Mouse (Mus musculus): ENCODE results near the gene Fis1. TPM values are rescaled to one million over a fixed set of nuclear protein-coding genes. Genes with fewer than 3 reads are reported as not detected.

The Fis1 gene
- polyA plus RNA-seq, 1 experiment, result 283 TPM

DNA sequence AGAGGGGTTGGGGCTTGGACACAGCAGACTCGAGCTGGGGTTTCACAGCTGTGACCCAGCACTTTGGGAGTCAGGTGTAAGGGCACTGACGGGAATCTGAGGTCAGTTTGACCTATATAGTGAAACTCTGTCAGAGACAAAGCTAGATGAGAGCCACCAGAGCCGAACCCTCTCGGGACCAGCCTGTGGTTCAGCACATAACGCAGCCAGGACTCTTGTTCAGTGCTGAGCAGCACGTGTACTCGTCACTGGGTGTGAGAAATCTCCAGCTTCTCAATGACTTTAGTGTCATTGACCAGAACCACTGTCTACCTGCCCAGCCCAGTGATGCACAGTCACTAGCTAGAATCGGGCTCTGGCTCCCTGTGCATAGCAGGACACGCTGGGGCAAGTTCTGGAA, 30.2 kb upstream of the Fis1 start:
- no peak for TF ChIP-seq POLR2A (IDR thresholded peaks at IDR 0.05; ENCODE audit: insufficient read length, low read depth)
- Histone ChIP-seq H3ac (ENCODE audit: control insufficient read depth, insufficient read length) (no peak overlapping the region), H3K36me3 (ENCODE audit: control insufficient read depth, insufficient read depth) (no peaks in the 10 kb centered on the region), H3K4me3 (no peak overlapping the region), H3K79me2 (ENCODE audit: control insufficient read depth, insufficient read depth) (no peaks in the 10 kb centered on the region), H3K4me2 (ENCODE audit: low read depth) (no peak overlapping the region), H3K27me3 (ENCODE audit: control insufficient read depth, insufficient read depth, insufficient read length) (no peaks in the 10 kb centered on the region)

DNA sequence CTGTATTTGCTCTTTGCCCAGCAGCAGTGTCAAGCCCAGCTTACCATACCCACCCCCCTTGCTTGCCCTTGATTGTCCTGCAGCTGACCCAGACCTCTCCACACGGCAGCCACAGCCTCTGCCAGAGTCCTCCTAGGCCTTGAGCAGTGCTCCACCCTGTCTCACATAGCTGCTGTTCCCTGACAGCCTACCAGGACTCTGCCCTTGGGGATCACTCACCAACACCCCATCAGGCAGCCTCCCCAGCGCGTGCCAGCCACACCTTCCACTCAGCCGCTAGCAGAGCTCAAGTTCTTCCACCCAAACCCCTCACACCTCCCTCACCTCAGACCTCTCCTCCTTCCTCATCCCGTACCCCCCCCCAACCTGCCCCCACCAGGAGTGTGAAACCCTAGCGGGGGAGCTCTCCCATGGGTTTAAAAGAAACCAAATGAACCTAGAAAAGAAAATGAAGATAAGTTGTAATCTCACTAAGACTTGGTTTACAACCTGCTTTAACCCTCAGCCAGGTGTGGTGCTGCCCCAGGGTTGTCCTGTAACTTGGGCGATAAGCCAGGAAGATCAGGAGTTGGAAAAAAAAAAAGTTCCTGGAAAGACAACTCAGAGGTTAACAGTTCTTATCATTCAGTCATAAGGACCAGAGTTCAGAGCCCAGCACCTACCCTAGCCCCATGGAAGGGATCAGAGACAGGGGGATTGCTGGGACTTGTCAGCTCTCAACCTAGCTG, 29.2 kb upstream of the Fis1 start:
- H3ac ChIP-seq (ENCODE audit: control insufficient read depth, insufficient read length), result no peak overlapping the region
- no peaks in the 10 kb centered on the region for H3K27me3 ChIP-seq (ENCODE audit: control insufficient read depth, insufficient read depth, insufficient read length)
- no peak overlapping the region for H3K4me3 ChIP-seq
- H3K4me2 ChIP-seq (ENCODE audit: low read depth), result no peak overlapping the region
- TF ChIP-seq TCF3 (IDR thresholded peaks at IDR 0.05; ENCODE audit: insufficient read length, low read depth), result no peak
- TF ChIP-seq TCF12 (IDR thresholded peaks at IDR 0.05; ENCODE audit: insufficient read depth, poor library complexity, severe bottlenecking), result no peak
- no peak for TF ChIP-seq SRF (IDR thresholded peaks at IDR 0.05; ENCODE audit: control insufficient read depth, insufficient read length, low read depth)
- no peak for TF ChIP-seq POLR2A (IDR thresholded peaks at IDR 0.05; ENCODE audit: insufficient read length, low read depth)
- no peak for TF ChIP-seq E2F4 (IDR thresholded peaks at IDR 0.05; ENCODE audit: insufficient read depth)
- TF ChIP-seq CEBPB (IDR thresholded peaks at IDR 0.05; ENCODE audit: insufficient read depth, poor library complexity, severe bottlenecking), result no peak
- no peak for TF ChIP-seq MYOD1 (IDR thresholded peaks at IDR 0.05; ENCODE audit: control insufficient read depth in 1 of 3, insufficient read length in 2 of 3, low read depth in 2 of 3)
- no peak for TF ChIP-seq MYOG (IDR thresholded peaks at IDR 0.05; ENCODE audit: control insufficient read depth in 1 of 3, insufficient read depth in 1 of 3, insufficient read length in 2 of 3, low read depth in 2 of 3)
- TF ChIP-seq REST (IDR thresholded peaks at IDR 0.05; ENCODE audit: insufficient read depth, insufficient read length), result no peak
- TF ChIP-seq POLR2AphosphoS2 (IDR thresholded peaks at IDR 0.05; ENCODE audit: insufficient read length, low read depth), result no peak
- H3K36me3 ChIP-seq (ENCODE audit: control insufficient read depth, insufficient read depth), result no peaks in the 10 kb centered on the region
- no peaks in the 10 kb centered on the region for H3K79me2 ChIP-seq (ENCODE audit: control insufficient read depth, insufficient read depth)

DNA sequence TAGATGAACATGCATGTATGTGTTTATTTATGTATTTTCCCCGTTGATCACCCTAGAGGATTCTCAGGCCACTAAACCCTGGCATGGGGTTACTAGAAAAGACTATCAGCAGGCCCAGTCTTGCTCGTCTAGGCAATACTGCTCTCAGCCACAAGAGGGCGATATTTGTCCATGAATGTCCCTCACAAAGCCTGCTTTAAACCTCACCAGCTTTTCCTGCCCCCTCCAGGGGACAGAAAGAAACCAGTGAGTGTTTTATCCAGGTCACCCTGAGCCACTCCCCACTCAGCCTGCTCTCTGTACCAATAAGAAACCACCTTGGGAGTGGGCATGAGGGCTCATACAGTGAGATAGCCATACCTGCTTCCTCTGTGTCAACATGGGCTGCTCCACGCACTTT, 24.0 kb upstream of the Fis1 start:
- Histone ChIP-seq H3K79me2 (ENCODE audit: control insufficient read depth, insufficient read depth) (no peaks in the 10 kb centered on the region), H3ac (ENCODE audit: control insufficient read depth, insufficient read length) (no peak overlapping the region), H3K4me3 (no peak overlapping the region), H3K36me3 (ENCODE audit: control insufficient read depth, insufficient read depth) (no peaks in the 10 kb centered on the region), H3K27me3 (ENCODE audit: control insufficient read depth, insufficient read depth, insufficient read length) (no peaks in the 10 kb centered on the region), H3K4me2 (ENCODE audit: low read depth) (no peak overlapping the region)
- TF ChIP-seq USF1 (IDR thresholded peaks at IDR 0.05; ENCODE audit: low read depth) (no peak), MYOD1 (IDR thresholded peaks at IDR 0.05; ENCODE audit: control insufficient read depth in 1 of 3, insufficient read length in 2 of 3, low read depth in 2 of 3) (no peak), SRF (IDR thresholded peaks at IDR 0.05; ENCODE audit: control insufficient read depth, insufficient read length, low read depth) (no peak)

DNA sequence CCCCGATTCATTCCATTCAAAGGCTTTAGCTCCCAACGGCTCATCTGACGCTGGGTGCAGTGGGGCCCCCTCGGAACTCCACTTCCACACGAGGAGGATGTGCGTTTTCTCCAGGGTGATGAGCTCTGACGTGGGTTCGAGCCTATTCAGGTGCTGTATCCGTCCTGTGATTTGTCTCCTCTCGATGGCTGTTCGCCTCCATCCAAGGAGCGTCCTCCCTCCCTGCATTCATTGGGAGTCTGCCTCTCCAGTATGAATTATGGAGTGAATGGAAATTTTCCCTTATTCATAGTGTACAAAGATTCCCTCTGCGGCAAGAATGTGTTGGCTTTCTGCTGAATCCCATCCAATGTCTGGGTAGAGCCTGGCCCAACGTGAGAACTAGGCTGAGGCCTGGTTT, 21.2 kb upstream of the Fis1 start:
- Histone ChIP-seq H3K36me3 (ENCODE audit: control insufficient read depth, insufficient read depth) (no peaks in the 10 kb centered on the region), H3K4me3 (no peak overlapping the region), H3ac (ENCODE audit: control insufficient read depth, insufficient read length) (no peak overlapping the region), H3K27me3 (ENCODE audit: control insufficient read depth, insufficient read depth, insufficient read length) (no peaks in the 10 kb centered on the region), H3K79me2 (ENCODE audit: control insufficient read depth, insufficient read depth) (no peaks in the 10 kb centered on the region), H3K4me2 (ENCODE audit: low read depth) (no peak overlapping the region)
- TF ChIP-seq E2F4 (IDR thresholded peaks at IDR 0.05; ENCODE audit: insufficient read depth) (no peak), USF1 (IDR thresholded peaks at IDR 0.05; ENCODE audit: low read depth) (no peak), REST (IDR thresholded peaks at IDR 0.05; ENCODE audit: insufficient read depth, insufficient read length) (no peak)

DNA sequence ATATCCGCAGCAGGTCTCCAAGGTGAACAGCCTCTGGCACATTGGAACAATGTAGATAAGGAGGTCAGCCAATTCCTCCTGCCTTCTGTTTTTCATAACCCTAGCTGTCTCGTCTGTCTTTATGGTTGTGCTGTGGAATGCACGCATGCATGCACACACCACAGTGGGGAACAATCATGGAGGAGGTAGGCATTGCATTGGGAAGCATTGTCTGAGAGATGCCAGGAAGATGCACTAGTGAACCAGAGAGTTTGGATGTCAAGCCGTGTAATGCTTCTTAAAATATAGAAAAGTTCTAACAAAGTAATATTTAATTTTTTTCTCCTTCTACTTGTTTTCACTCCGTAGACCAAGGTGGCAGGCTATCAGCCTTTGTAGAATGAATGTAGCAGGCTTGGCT, 20.1 kb upstream of the Fis1 start:
- Histone ChIP-seq H3K4me3 (no peak overlapping the region), H3K4me2 (ENCODE audit: low read depth) (no peak overlapping the region), H3ac (ENCODE audit: control insufficient read depth, insufficient read length) (no peak overlapping the region), H3K36me3 (ENCODE audit: control insufficient read depth, insufficient read depth) (no peaks in the 10 kb centered on the region), H3K79me2 (ENCODE audit: control insufficient read depth, insufficient read depth) (no peaks in the 10 kb centered on the region), H3K27me3 (ENCODE audit: control insufficient read depth, insufficient read depth, insufficient read length) (no peaks in the 10 kb centered on the region)
- TF ChIP-seq MYOD1 (IDR thresholded peaks at IDR 0.05; ENCODE audit: control insufficient read depth in 1 of 3, insufficient read length in 2 of 3, low read depth in 2 of 3), result no peak
- TF ChIP-seq MAX (IDR thresholded peaks at IDR 0.05; ENCODE audit: low read depth), result no peak
- TF ChIP-seq REST (IDR thresholded peaks at IDR 0.05; ENCODE audit: insufficient read depth, insufficient read length), result no peak
- TF ChIP-seq USF1 (IDR thresholded peaks at IDR 0.05; ENCODE audit: low read depth), result no peak
- TF ChIP-seq POLR2AphosphoS2 (IDR thresholded peaks at IDR 0.05; ENCODE audit: insufficient read length, low read depth), result no peak
- no peak for TF ChIP-seq E2F4 (IDR thresholded peaks at IDR 0.05; ENCODE audit: insufficient read depth)
- TF ChIP-seq TCF3 (IDR thresholded peaks at IDR 0.05; ENCODE audit: insufficient read length, low read depth), result no peak

DNA sequence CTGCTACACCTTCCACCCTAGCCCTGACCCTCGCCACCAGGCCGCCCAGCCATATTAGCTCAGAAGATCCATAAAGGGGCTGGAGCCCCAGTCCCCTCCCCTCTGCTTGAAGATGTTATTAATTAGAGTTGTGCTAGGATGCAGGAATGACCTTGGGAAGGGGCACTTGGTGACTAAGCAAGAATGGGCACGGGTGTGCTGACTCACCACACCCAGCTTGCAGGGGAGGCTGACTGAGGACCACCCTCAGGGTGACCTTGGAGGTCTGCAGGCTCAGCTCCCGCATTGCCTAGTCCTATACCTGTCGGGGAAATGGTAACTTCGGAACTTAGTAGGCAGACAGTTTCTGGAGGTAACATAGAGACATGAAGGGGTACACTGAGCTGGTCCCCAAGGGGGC, 19.1 kb upstream of the Fis1 start:
- Histone ChIP-seq H3K27me3 (ENCODE audit: control insufficient read depth, insufficient read depth, insufficient read length) (no peaks in the 10 kb centered on the region), H3K79me2 (ENCODE audit: control insufficient read depth, insufficient read depth) (no peaks in the 10 kb centered on the region), H3K36me3 (ENCODE audit: control insufficient read depth, insufficient read depth) (no peaks in the 10 kb centered on the region), H3ac (ENCODE audit: control insufficient read depth, insufficient read length) (no peak overlapping the region), H3K4me2 (ENCODE audit: low read depth) (no peak overlapping the region), H3K4me3 (no peak overlapping the region)
- TF ChIP-seq E2F4 (IDR thresholded peaks at IDR 0.05; ENCODE audit: insufficient read depth) (no peak), USF1 (IDR thresholded peaks at IDR 0.05; ENCODE audit: low read depth) (no peak), POLR2A (IDR thresholded peaks at IDR 0.05; ENCODE audit: insufficient read length, low read depth) (no peak), MYOD1 (IDR thresholded peaks at IDR 0.05; ENCODE audit: control insufficient read depth in 1 of 3, insufficient read length in 2 of 3, low read depth in 2 of 3) (no peak), MYOG (IDR thresholded peaks at IDR 0.05; ENCODE audit: control insufficient read depth in 1 of 3, insufficient read depth in 1 of 3, insufficient read length in 2 of 3, low read depth in 2 of 3) (no peak), TCF3 (IDR thresholded peaks at IDR 0.05; ENCODE audit: insufficient read length, low read depth) (no peak), POLR2AphosphoS2 (IDR thresholded peaks at IDR 0.05; ENCODE audit: insufficient read length, low read depth) (no peak), CEBPB (IDR thresholded peaks at IDR 0.05; ENCODE audit: insufficient read depth, poor library complexity, severe bottlenecking) (no peak), REST (IDR thresholded peaks at IDR 0.05; ENCODE audit: insufficient read depth, insufficient read length) (no peak), MAX (IDR thresholded peaks at IDR 0.05; ENCODE audit: low read depth) (no peak), SRF (IDR thresholded peaks at IDR 0.05; ENCODE audit: control insufficient read depth, insufficient read length, low read depth) (no peak)
